Mouse (Mus musculus): ENCODE results near the gene Fkbp1a.

- TF ChIP-seq CTCF (IDR thresholded peaks at IDR 0.05; ENCODE audit: borderline replicate concordance, extremely low read depth, insufficient read depth, insufficient read length) (no peak), POLR2A (IDR thresholded peaks at IDR 0.05; ENCODE audit: borderline replicate concordance, extremely low read depth, insufficient read depth, insufficient read length, poor library complexity, severe bottlenecking) (no peak)
Measured at GRCm38 (mm10) chr2:151519000-151519399, 23.3 kb upstream of the Fkbp1a start.
